Mouse (Mus musculus) layer of hippocampus, postnatal 14 days (tissue): Measurements from ENCODE around the gene Defa37. TPM values are rescaled to one million over a fixed set of nuclear protein-coding genes. Genes with fewer than 3 reads are reported as not detected.
"Not testable (repeated sequence)": the region's sequence is repeated elsewhere in the genome, so short reads cannot be mapped to it uniquely, and the experiment has no call there.

ENCODE experiments used
- DNase-seq, 2 experiments: peaks; one replicate each; pipeline ENCODE4 v3.0.0; 2021 to 2022; ENCODE audit warnings: low spot score in 2 of 2, mixed read lengths in 1 of 2
- long read RNA-seq, 2 experiments: library from polyadenylated mRNA; stranded (forward); transcript quantifications; one replicate each; pipeline ENCODE4 v2.0.0; 2021
- total RNA-seq, 2 experiments: library from RNA; stranded (reverse); gene quantifications; 2 replicates each; pipeline ENCODE4 v1.2.3; 2021

Gene Defa37
- not detected for total RNA-seq
- long read RNA-seq, experiment 1: 0 reads
- long read RNA-seq, experiment 2: 0 reads

DNA sequence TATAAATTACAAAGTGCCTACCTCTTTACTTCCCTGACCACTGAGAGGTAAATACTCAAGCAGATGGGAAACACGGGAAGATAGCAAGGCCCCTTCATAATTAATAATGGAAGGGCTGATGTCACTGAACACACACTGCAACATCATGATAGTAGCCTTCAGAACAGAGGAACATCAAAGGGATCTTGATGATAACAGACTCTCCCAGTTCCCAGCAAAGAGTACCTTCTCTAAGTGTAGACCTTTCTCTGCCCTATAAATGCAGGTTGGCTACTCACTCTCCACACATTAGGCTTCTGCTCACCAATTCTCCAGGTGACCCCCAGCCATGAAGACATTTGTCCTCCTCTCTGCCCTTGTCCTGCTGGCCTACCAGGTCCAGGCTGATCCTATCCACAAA lies at the start of gene Defa37:
TSS of gene Defa37 (plus strand) at position 301 of the 400 bp plus-strand sequence.
- DNase-seq: not testable (repeated sequence)

DNA sequence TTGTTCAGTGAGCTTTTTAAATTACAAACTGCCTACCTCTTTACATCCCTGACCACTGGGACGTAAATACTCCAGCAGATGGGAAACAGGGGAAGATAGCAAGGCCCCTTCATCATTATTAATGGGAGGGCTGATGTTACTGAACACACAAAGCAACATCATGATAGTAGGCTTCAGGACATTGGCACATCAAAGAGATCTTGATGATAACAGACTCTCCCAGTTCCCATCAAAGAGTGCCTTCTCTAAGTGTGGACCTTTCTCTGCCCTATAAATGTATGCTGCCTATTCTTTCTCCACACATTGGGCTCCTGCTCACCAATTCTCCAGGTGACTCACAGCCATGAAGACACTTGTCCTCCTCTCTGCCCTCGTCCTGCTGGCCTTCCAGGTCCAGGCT lies 36.5 kb upstream of the Defa37 start, which contains the start of gene Defa32:
TSS of gene Defa32 (plus strand) at position 301 of the 400 bp plus-strand sequence.
- DNase-seq: not testable (repeated sequence)

GRCm38 (mm10) chr8:21582706-21583105 lies 17.5 kb downstream of the Defa37 start, which contains the start of gene Defa28:
Gene Defa28 (plus strand): TSS chr8:21583006.
- DNase-seq: not testable (repeated sequence)

DNA sequence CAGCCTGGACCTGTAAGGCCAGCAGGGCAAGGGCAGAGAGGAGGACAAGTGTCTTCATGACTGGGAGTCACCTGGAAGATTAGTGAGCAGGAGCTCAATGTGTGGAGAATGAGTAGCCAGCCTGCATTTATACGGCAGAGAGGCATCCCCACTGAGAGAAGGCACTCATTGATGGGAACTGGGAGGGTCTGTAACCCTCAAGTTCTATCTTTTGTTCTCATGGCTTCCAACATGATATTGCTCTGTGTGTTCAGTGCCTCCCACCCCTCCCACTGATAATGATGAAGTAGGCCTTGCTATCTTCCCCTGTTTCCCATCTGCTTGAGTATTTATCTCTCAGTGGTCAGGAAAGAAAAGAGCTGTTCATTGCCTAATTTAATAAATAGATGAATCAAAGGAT lies 29.2 kb downstream of the Defa37 start, which contains the start of gene Gm7861:
TSS of gene Gm7861 (minus strand) at position 101 of the 400 bp plus-strand sequence.
- not testable (repeated sequence) for DNase-seq

Other genes with a start within 250 kb of the Defa37 start
- not detected for gene Defa27, start 249.8 kb upstream of the Defa37 start, total RNA-seq
- gene Defa29, start 238.4 kb upstream of the Defa37 start, total RNA-seq: not detected
- gene Defa2, start 186.9 kb upstream of the Defa37 start, total RNA-seq: not detected
- gene Defa33, start 173.6 kb upstream of the Defa37 start, total RNA-seq: not detected
- not detected for gene Defa36, start 138.0 kb upstream of the Defa37 start, total RNA-seq
- not detected for gene Gm7849, start 108.8 kb upstream of the Defa37 start, total RNA-seq
- gene Defa20, start 56.1 kb upstream of the Defa37 start, total RNA-seq: not detected
- not detected for gene Defa32, start 36.4 kb upstream of the Defa37 start, total RNA-seq
- not detected for gene Defa28, start 17.6 kb downstream of the Defa37 start, total RNA-seq
- not detected for gene Gm7861, start 29.1 kb downstream of the Defa37 start, total RNA-seq
- gene Defa26, start 52.8 kb downstream of the Defa37 start, total RNA-seq: not detected
- not detected for gene Defa17, start 90.4 kb downstream of the Defa37 start, total RNA-seq
- not detected for gene Defa34, start 100.4 kb downstream of the Defa37 start, total RNA-seq
- not detected for gene AY761184, start 138.3 kb downstream of the Defa37 start, total RNA-seq
- gene Defa24, start 169.1 kb downstream of the Defa37 start, total RNA-seq: not detected